Mouse (Mus musculus) left cerebral cortex, postnatal 25 days (tissue): ENCODE results near the gene Zbtb16. TPM values are rescaled to one million over a fixed set of nuclear protein-coding genes. Genes with fewer than 3 reads are reported as not detected.
A peak's percentile ranks its signal among the peaks of the same experiment; 100 is the strongest.

Experiments
- DNase-seq, 2 experiments: peaks; one replicate each; pipeline ENCODE4 v3.0.0; 2022; ENCODE audit warnings: low spot score in 2 of 2, mixed read lengths in 1 of 2
- intact Hi-C: fragments of 180-260 bp; cut with DNase I; formaldehyde crosslinking; loops from one replicate; pipeline ENCODE4 v1.15.1; 2025
- total RNA-seq, 2 experiments: library from RNA; stranded (reverse); gene quantifications; 2 replicates each; pipeline ENCODE4 v1.2.3; 2021

Zbtb16 gene
- total RNA-seq, 2 experiments from 2014 or later: 71.7 to 73.7 TPM

GRCm38 (mm10) chr9:48736361-48737209 lies 99.4 kb downstream of the Zbtb16 start:
- peak; percentile 79 to 87 for DNase-seq
- intact Hi-C loops: loop anchor here (1.0 to 5.0 kb wide), 7 partner anchors 13 to 251 kb away; partner anchors contain the start of genes Usp28 and Zbtb16

GRCm38 (mm10) chr9:48735466-48736312 lies 100.3 kb downstream of the Zbtb16 start:
- DNase-seq: peak in 1 of 2 experiments; percentile 63
- intact Hi-C loops: loop anchor here (2.0 to 5.0 kb wide), 4 partner anchors 31 to 252 kb away; partner anchors contain the start of gene Usp28

- intact Hi-C loops: loop anchor here (5.0 kb wide), 1 partner anchor 252 kb away; the partner anchor contains the start of gene Usp28
- DNase-seq: no peak
Measured at GRCm38 (mm10) chr9:48734725-48735465, 101.1 kb downstream of the Zbtb16 start.

GRCm38 (mm10) chr9:48733817-48734544 lies 102.0 kb downstream of the Zbtb16 start:
- DNase-seq: peak; percentile 73 to 97
- intact Hi-C loops: no loop called here

DNA sequence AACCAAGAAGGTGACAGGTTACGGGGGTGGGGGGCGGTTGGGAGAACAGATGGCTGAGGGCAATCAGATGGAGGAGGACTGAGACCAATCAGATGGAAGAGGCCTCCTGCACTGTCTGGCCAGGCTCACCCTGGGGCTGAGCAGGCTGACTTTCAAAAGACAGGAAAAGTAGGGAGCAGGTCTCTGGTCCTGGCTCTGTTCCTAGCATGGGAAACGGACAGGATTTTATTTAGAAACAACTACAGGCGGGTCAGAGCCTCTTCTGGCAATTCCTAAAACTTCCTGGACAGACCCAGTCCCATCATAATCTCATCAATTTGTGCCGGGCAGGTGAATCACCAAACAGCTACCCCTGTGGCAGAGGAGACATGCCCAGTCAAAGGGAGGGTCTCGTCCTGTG lies 102.9 kb downstream of the Zbtb16 start:
- DNase-seq: no peak
- intact Hi-C loops: no loop called here

DNA sequence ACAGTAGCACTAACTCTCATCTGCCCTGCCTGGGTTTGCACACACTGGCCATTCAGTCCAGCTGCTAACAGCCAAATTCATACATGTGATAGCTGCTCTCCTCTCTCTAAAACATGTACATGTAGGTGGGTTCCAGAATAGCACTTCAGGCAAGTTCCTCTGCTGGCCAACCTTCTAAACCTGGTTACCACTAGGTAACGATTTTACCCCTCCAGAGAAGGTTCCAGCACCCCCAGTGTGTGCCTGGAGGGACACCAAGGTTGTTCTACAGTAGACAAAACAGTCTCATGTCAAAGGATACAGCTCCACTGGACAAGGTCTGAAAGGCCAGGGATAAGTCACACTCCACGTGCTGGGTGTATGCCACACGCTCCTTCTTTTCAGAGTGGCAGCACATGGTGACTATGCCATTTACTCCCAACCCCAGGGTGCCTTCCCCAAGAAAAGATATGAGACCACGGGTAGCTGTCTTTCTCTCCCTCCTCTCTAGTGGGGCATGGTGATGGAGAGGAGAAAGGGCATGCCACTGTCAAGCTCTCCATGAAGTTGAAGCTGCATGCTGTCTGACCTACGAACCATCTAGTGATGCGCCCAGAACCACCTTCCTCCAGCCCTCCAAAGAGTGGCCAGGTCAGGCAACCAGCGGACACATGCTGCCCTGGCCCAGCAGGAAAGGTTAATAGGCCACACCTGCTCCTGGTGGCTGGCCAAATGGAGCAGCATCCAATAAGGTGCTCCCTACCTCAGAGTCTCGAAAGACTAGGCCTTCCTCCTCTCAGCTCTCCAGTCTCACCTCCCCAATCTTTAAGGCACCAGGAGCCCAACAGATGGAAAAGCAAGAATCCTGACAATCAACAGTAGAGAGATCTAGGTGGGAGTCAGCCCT lies 104.1 kb downstream of the Zbtb16 start:
- intact Hi-C loops: no loop called here
- no peak for DNase-seq

- intact Hi-C loops: no loop called here
- DNase-seq: no peak
Measured at GRCm38 (mm10) chr9:48730446-48730979, 105.5 kb downstream of the Zbtb16 start.

DNA sequence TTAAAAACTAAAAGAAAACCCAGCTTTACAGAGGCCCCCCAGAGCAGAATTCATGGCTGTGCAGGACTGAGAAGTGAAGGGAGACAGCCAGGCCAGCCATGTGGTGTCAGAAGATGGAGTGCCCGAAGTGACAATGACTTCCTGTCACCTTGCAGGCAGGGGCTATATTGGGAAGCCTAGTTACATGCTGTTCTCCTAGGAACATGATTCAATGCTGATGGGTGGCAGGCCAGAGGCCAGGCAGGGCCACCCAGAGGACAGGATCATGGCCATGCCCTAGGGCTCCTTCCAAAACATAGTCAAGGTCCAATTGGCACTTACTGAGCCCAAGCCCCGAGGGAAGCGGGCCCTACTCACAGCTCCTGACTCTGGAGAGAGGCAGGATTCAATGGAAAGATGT lies 106.6 kb downstream of the Zbtb16 start:
- intact Hi-C loops: no loop called here

GRCm38 (mm10) chr9:48728731-48729123 lies 107.3 kb downstream of the Zbtb16 start:
- DNase-seq: no peak
- intact Hi-C loops: no loop called here

More for the DNA sequence above, 106.6 kb downstream of the Zbtb16 start:
- DNase-seq: no peak

GRCm38 (mm10) chr9:48728083-48728730 lies 107.8 kb downstream of the Zbtb16 start:
- intact Hi-C loops: no loop called here
- DNase-seq: no peak

GRCm38 (mm10) chr9:48726341-48726740 lies 109.7 kb downstream of the Zbtb16 start:
- no peak for DNase-seq
- intact Hi-C loops: no loop called here

GRCm38 (mm10) chr9:48725918-48726317 lies 110.1 kb downstream of the Zbtb16 start:
- no peak for DNase-seq
- intact Hi-C loops: no loop called here

- no peak for DNase-seq
- intact Hi-C loops: no loop called here
Measured at GRCm38 (mm10) chr9:48725161-48725560, 110.9 kb downstream of the Zbtb16 start.

GRCm38 (mm10) chr9:48724733-48725132 lies 111.3 kb downstream of the Zbtb16 start:
- intact Hi-C loops: loop anchor here (5.0 kb wide), 4 partner anchors 43 to 113 kb away; partner anchors contain the start of gene Zbtb16
- DNase-seq: no peak

DNA sequence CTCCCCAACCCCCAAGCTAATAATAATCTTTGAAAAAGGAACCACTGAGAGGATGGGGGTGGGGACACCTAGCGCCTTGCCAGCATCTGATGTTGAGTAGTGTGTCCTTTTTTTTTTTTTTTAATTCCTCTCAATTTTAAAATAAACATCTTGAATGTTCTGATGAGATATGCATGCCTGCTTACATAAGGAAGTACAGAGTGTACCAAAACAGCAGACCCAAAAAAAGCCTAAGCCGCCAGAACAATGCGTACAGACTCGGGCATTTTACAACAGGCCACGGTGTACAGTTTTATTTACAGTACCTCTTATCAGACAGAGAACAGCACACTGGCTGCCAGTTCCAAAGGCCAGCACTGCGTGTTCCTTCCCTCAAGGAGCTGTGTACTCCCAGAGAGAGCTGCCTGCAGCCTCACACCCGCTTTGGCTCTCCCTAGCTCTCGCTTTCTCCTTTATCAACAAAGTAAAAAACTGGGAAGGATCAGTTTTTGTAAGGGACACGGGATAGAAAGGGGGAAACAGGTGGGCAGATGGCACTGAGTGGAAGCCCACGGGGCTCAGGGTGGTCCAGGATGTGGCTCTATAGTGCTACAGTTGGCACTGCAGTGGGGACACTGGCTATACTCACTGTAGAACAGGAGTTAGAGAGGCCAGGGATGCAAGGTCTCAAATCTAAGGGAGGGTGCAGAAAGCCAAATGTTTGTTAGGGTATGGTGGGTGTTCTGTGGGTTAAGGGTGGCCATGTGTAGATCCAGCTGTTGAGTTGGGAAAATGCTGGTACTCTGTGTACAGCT lies 112.3 kb downstream of the Zbtb16 start:
- intact Hi-C loops: loop anchor here (1.0 to 5.0 kb wide), 5 partner anchors 14 to 114 kb away; partner anchors contain the start of gene Zbtb16
- DNase-seq: peak; percentile 85 to 89

DNA sequence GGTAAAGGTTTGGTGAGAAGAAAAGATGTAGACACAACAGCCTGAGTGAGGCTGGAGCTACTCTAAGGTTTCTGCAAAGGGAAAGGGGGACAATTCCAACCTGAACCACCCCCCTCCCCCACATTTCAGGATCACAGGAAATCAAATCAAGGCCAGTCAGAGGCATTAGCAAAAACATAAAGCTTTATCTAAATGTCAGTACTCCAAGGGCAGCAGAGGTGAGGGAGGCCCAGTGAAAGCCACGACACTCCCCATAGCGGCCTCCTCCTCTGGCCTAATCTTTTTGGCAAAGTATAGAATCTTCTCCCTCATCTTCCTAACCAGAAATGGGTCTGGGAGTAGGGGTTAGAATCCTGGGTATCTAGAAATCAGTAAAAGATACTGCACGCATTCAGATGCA lies 113.0 kb downstream of the Zbtb16 start:
- intact Hi-C loops: loop anchor here (1.0 to 5.0 kb wide), 5 partner anchors 14 to 114 kb away; partner anchors contain the start of gene Zbtb16

More for the DNA sequence above, 113.0 kb downstream of the Zbtb16 start:
- no peak for DNase-seq
